Mouse (Mus musculus): ENCODE data around the gene Gm10961. TPM values are rescaled to one million over a fixed set of nuclear protein-coding genes. Genes with fewer than 3 reads are reported as not detected.

Gene Gm10961
- polyA plus RNA-seq, 1 experiment from 2014 or later, result not detected

- Histone ChIP-seq H3K9me3 (ENCODE audit: control insufficient read depth, low read length) (no peaks in the 10 kb centered on the region), H3K4me2 (replicated peaks) (no peak overlapping the region), H3K36me3 (replicated peaks; ENCODE audit: control insufficient read depth, insufficient read depth) (peaks cover 93% of the 10 kb centered on the region), H3K27ac (no peak overlapping the region), H3K9ac (no peak overlapping the region), H3K4me1 (replicated peaks; ENCODE audit: control insufficient read depth, insufficient read depth, low read length) (no peaks in the 10 kb centered on the region), H3K27me3 (ENCODE audit: control insufficient read depth, insufficient read depth, low read length) (no peaks in the 10 kb centered on the region), H3K4me3 (replicated peaks; ENCODE audit: low read length) (no peak overlapping the region)
- WGBS, result 94% methylated on average over 7 of the region's 7 CpGs
- DNase-seq (ENCODE audit: low spot score), result no peak
- ATAC-seq (ENCODE audit: low FRiP score), result no peak
Observed at GRCm38 (mm10) chr3:107668786-107669185, 37.7 kb downstream of the Gm10961 start.

- H3K27me3 ChIP-seq (ENCODE audit: control insufficient read depth, insufficient read depth, low read length), result no peaks in the 10 kb centered on the region
- H3K4me3 ChIP-seq (replicated peaks; ENCODE audit: low read length), result no peak overlapping the region
- ATAC-seq (ENCODE audit: low FRiP score), result no peak
- WGBS, result 92% methylated on average over 4 of the region's 4 CpGs
- H3K9me3 ChIP-seq (ENCODE audit: control insufficient read depth, low read length), result no peaks in the 10 kb centered on the region
- no peaks in the 10 kb centered on the region for H3K4me1 ChIP-seq (replicated peaks; ENCODE audit: control insufficient read depth, insufficient read depth, low read length)
- H3K36me3 ChIP-seq (replicated peaks; ENCODE audit: control insufficient read depth, insufficient read depth), result peaks cover 93% of the 10 kb centered on the region
- DNase-seq (ENCODE audit: low spot score), result no peak
- H3K4me2 ChIP-seq (replicated peaks), result no peak overlapping the region
- H3K9ac ChIP-seq, result no peak overlapping the region
- H3K27ac ChIP-seq, result no peak overlapping the region
Observed at GRCm38 (mm10) chr3:107670500-107670899, 39.4 kb downstream of the Gm10961 start.

GRCm38 (mm10) chr3:107671509-107671908 lies 40.4 kb downstream of the Gm10961 start:
- DNase-seq (ENCODE audit: low spot score) (no peak), ATAC-seq (ENCODE audit: low FRiP score) (no peak)
- H3K9me3 ChIP-seq (ENCODE audit: control insufficient read depth, low read length), result no peaks in the 10 kb centered on the region
- 93% methylated on average over 2 of the region's 2 CpGs for WGBS
- H3K27ac ChIP-seq, result no peak overlapping the region
- H3K4me3 ChIP-seq (replicated peaks; ENCODE audit: low read length), result no peak overlapping the region
- no peak overlapping the region for H3K4me2 ChIP-seq (replicated peaks)
- peaks cover 93% of the 10 kb centered on the region for H3K36me3 ChIP-seq (replicated peaks; ENCODE audit: control insufficient read depth, insufficient read depth)
- no peak overlapping the region for H3K9ac ChIP-seq
- H3K4me1 ChIP-seq (replicated peaks; ENCODE audit: control insufficient read depth, insufficient read depth, low read length), result no peaks in the 10 kb centered on the region
- H3K27me3 ChIP-seq (ENCODE audit: control insufficient read depth, insufficient read depth, low read length), result no peaks in the 10 kb centered on the region

GRCm38 (mm10) chr3:107680790-107681576 lies 49.9 kb downstream of the Gm10961 start:
- DNase-seq (ENCODE audit: low spot score) (peak; percentile 57), ATAC-seq (ENCODE audit: low FRiP score) (peak; percentile 59; the same call in 1 of the 2 replicates)
- Histone ChIP-seq H3K27me3 (ENCODE audit: control insufficient read depth, insufficient read depth, low read length) (no peaks in the 10 kb centered on the region), H3K27ac (peak overlapping the region; percentile 45; the same call in 1 of the 2 replicates), H3K9ac (no peak overlapping the region), H3K36me3 (replicated peaks; ENCODE audit: control insufficient read depth, insufficient read depth) (peaks cover 16% of the 10 kb centered on the region), H3K4me1 (replicated peaks; ENCODE audit: control insufficient read depth, insufficient read depth, low read length) (peaks cover 27% of the 10 kb centered on the region), H3K4me3 (replicated peaks; ENCODE audit: low read length) (no peak overlapping the region), H3K9me3 (ENCODE audit: control insufficient read depth, low read length) (no peaks in the 10 kb centered on the region), H3K4me2 (replicated peaks) (no peak overlapping the region; the same call in 1 of the 2 replicates)
- WGBS, result 30% methylated on average over 7 of the region's 7 CpGs

Other genes starting within 250 kb of the Gm10961 start
- gene Kcnc4, start 171.8 kb upstream of the Gm10961 start, polyA plus RNA-seq (2014; fragmentation: Nextera tagmentation; extraction: Ambion mirVana), result 7.9 and 11.8 TPM in 2 replicates
- gene Slc6a17, start 113.3 kb upstream of the Gm10961 start, polyA plus RNA-seq (2014; fragmentation: Nextera tagmentation; extraction: Ambion mirVana), result 15.5 and 18.8 TPM in 2 replicates
- gene Ubl4b, start 76.2 kb upstream of the Gm10961 start, polyA plus RNA-seq (2014; fragmentation: Nextera tagmentation; extraction: Ambion mirVana), result not detected in 2 replicates
- 0.12 TPM in 1 of 2 replicates, not detected in the other for gene Alx3, start 36.3 kb upstream of the Gm10961 start, polyA plus RNA-seq (2014; fragmentation: Nextera tagmentation; extraction: Ambion mirVana)
- 158 and 170 TPM in 2 replicates for gene Strip1, start 372 bp downstream of the Gm10961 start, polyA plus RNA-seq (2014; fragmentation: Nextera tagmentation; extraction: Ambion mirVana)
- 131 and 141 TPM in 2 replicates for gene Ahcyl1, start 65.2 kb downstream of the Gm10961 start, polyA plus RNA-seq (2014; fragmentation: Nextera tagmentation; extraction: Ambion mirVana)
- 7.8 and 7.9 TPM in 2 replicates for gene Csf1, start 129.1 kb downstream of the Gm10961 start, polyA plus RNA-seq (2014; fragmentation: Nextera tagmentation; extraction: Ambion mirVana)
- not detected in 2 replicates for gene Eps8l3, start 245.9 kb downstream of the Gm10961 start, polyA plus RNA-seq (2014; fragmentation: Nextera tagmentation; extraction: Ambion mirVana)

Measured in hindbrain, embryonic 14.5 days (tissue).